10 mouse cellular contexts compared by ENCODE assay signal in genomic region chr4:45483271-45484245, GRCm38 (mm10). TPM values are rescaled to one million over a fixed set of nuclear protein-coding genes. Genes with fewer than 3 reads are reported as not detected.
DNase-seq lines count a peak whose midpoint lies in the region; ATAC-seq lines count a peak whose summit lies in the region.
"Had no signal": no experiment of that assay in that cellular context is flagged by ENCODE, and none has a peak within 500 bp of the region (broad histone marks: within the 10 kb centered on the region; RNA-seq: fewer than 3 reads in every experiment).

No protein-coding gene starts in this region.

- no peak overlapping the region for H3K9ac ChIP-seq in forebrain, embryonic 15.5 days (replicated peaks)

- peaks cover 3% of the 10 kb centered on the region; the same call in 1 of the 2 replicates for H3K27me3 ChIP-seq in forebrain, embryonic 10.5 days (ENCODE audit: poor library complexity, severe bottlenecking)
- H3K27me3 ChIP-seq in forebrain, embryonic 15.5 days, result no peaks in the 10 kb centered on the region
- no peaks in the 10 kb centered on the region for H3K27me3 ChIP-seq in limb, embryonic 10.5 days (ENCODE audit: low read depth, poor library complexity, severe bottlenecking)
- H3K27me3 ChIP-seq: megakaryocyte, embryonic 14.5 days had no signal

- H3K4me3 ChIP-seq in forebrain, embryonic 10.5 days, result no peak overlapping the region
- no peak overlapping the region for H3K4me3 ChIP-seq in forebrain, embryonic 15.5 days
- no peak overlapping the region for H3K4me3 ChIP-seq in limb, embryonic 10.5 days
- H3K4me3 ChIP-seq: megakaryocyte, embryonic 14.5 days had no signal

- no peak for DNase-seq in forebrain, embryonic 10.5 days (ENCODE audit: extremely low spot score, low spot score)
- peak; percentile 6 for DNase-seq in 416B (ENCODE audit: low read depth)
- peak; percentile 79 to 87 for DNase-seq in heart, adult 18-20 months
- DNase-seq in limb, embryonic 10.5 days (ENCODE audit: low spot score), result no peak
- DNase-seq in frontal cortex, postnatal 10 days (ENCODE audit: low spot score in 2 of 2), result no peak
- DNase-seq in embryo, embryonic 10.5 days (ENCODE audit: low spot score), result no peak
- no peak for DNase-seq in Muller cell, postnatal 12 days (ENCODE audit: inconsistent ontology term)
- DNase-seq: B cell, adult 2 months had no signal

- no peak overlapping the region for H3K4me2 ChIP-seq in forebrain, embryonic 15.5 days (replicated peaks)

- H3K27ac ChIP-seq in forebrain, embryonic 10.5 days, result peak overlapping the region; percentile 44
- H3K27ac ChIP-seq in forebrain, embryonic 15.5 days (replicated peaks), result no peak overlapping the region
- peak overlapping the region; percentile 10; the same call in 1 of the 2 replicates for H3K27ac ChIP-seq in limb, embryonic 10.5 days

- WGBS in forebrain, embryonic 10.5 days, result 61% methylated on average over 8 of the region's 8 CpGs
- 52% methylated on average over 8 of the region's 8 CpGs for WGBS in forebrain, embryonic 15.5 days
- WGBS in limb, embryonic 10.5 days, result 54% methylated on average over 8 of the region's 8 CpGs

- no peak for ATAC-seq in forebrain, embryonic 15.5 days (replicated peaks)

- H3K4me1 ChIP-seq in forebrain, embryonic 10.5 days, result peaks cover 76% of the 10 kb centered on the region
- H3K4me1 ChIP-seq in forebrain, embryonic 15.5 days, result peaks cover 34% of the 10 kb centered on the region
- H3K4me1 ChIP-seq in limb, embryonic 10.5 days, result peaks cover 81% of the 10 kb centered on the region

- H3K9me3 ChIP-seq in forebrain, embryonic 10.5 days, result no peaks in the 10 kb centered on the region
- no peaks in the 10 kb centered on the region for H3K9me3 ChIP-seq in forebrain, embryonic 15.5 days
- H3K9me3 ChIP-seq in limb, embryonic 10.5 days (replicated peaks), result no peaks in the 10 kb centered on the region
- H3K9me3 ChIP-seq: megakaryocyte, embryonic 14.5 days had no signal

- peaks cover 25% of the 10 kb centered on the region for H3K36me3 ChIP-seq in forebrain, embryonic 10.5 days (replicated peaks)
- H3K36me3 ChIP-seq in forebrain, embryonic 15.5 days, result peaks cover 3% of the 10 kb centered on the region; the same call in 1 of the 2 replicates
- H3K36me3 ChIP-seq in limb, embryonic 10.5 days, result peaks cover 20% of the 10 kb centered on the region

RNA-seq across cellular contexts. Expression of gene Shb, which starts 48.7 kb away (rescaled TPM):
- polyA plus RNA-seq in forebrain, embryonic 10.5 days (2016; fragmentation: Nextera tagmentation; extraction: Ambion mirVana), result 2.8 and 3.0 TPM in 2 replicates
- polyA plus RNA-seq in forebrain, embryonic 15.5 days (2015; fragmentation: Nextera tagmentation; extraction: Ambion mirVana), result 13.1 and 13.3 TPM in 2 replicates
- 10 to 100 TPM; 32.5 to 45.3 TPM for total RNA-seq in heart, adult 18-20 months (2021)
- polyA plus RNA-seq in limb, embryonic 10.5 days (2016; fragmentation: Nextera tagmentation; extraction: Ambion mirVana), result 4.3 and 4.8 TPM in 2 replicates

Comparison
In these comparisons a context has a peak if more than half of its experiments do, and no peak if none do; other contexts are left out.
1. DNase-seq: peak in 416B (single experiment) and heart, adult 18-20 months (2 of 2); none in forebrain, embryonic 10.5 days (single experiment), limb, embryonic 10.5 days (single experiment), frontal cortex, postnatal 10 days (0 of 2), embryo, embryonic 10.5 days (single experiment) and Muller cell, postnatal 12 days (single experiment).